Mouse (Mus musculus) CH12.LX (cell line): ENCODE measurements at regions not wholly inside any gene's neighbourhood (a gene's known extent, or its start where the extent isn't known, plus 50 kb on each side); places are given as distances from the start of the nearest gene placed in this dataset.

Source experiments
- CTCF ChIP-seq, 2 experiments: IDR thresholded peaks in 1 of 2; conservative IDR thresholded peaks in 1 of 2; 2 replicates each; pipeline ENCODE4 v1.5.1; 2011 to 2012; ENCODE audit warnings: low read depth in 2 of 2, low read length in 2 of 2, improper control_type of control experiment in 1 of 2, inconsistent platforms in 1 of 2, mild to moderate bottlenecking in 1 of 2, moderate library complexity in 1 of 2
- GABPA ChIP-seq: IDR thresholded peaks from 2 replicates; pipeline ENCODE4 v1.6.1; 2012; ENCODE audit warnings: low read depth, low read length, improper control_type of control experiment, inconsistent platforms; ENCODE audit not compliant: insufficient replicate concordance
- PAX5 ChIP-seq: IDR thresholded peaks from 2 replicates; pipeline ENCODE4 v1.6.1; 2012; ENCODE audit warnings: low read length, inconsistent platforms, mixed read lengths
- POLR2AphosphoS2 ChIP-seq: IDR thresholded peaks from 2 replicates; pipeline ENCODE4 v1.6.1; 2011; ENCODE audit warnings: low read depth, low read length, improper control_type of control experiment
- ZMIZ1 ChIP-seq: IDR thresholded peaks from 2 replicates; pipeline ENCODE4 v1.6.1; 2012; ENCODE audit warnings: low read depth, mild to moderate bottlenecking, inconsistent platforms, low read length, improper control_type of control experiment

- TF ChIP-seq PAX5: no peak
- TF ChIP-seq POLR2AphosphoS2: no peak
- TF ChIP-seq ZMIZ1: no peak
- no peak for TF ChIP-seq GABPA
- no peak for TF ChIP-seq CTCF (conservative IDR thresholded peaks at IDR 0.05 in 1 of 2, IDR thresholded peaks at IDR 0.05 in 1 of 2; ENCODE audit: low read depth in 2 of 2, low read length in 2 of 2)
Measured at GRCm38 (mm10) chr6:25471721-25472120, 218.8 kb downstream of the Gpr37 start.
